Mouse (Mus musculus) adrenal gland, postnatal 36 days (tissue): ENCODE results near the gene Cpa4. TPM values are rescaled to one million over a fixed set of nuclear protein-coding genes. Genes with fewer than 3 reads are reported as not detected.

Experiments
- DNase-seq, 2 experiments: peaks; one replicate each; pipeline ENCODE4 v3.0.0; 2021; ENCODE audit warnings: mixed read lengths in 1 of 2
- total RNA-seq, 2 experiments: library from RNA; stranded (reverse); gene quantifications; 2 replicates each; pipeline ENCODE4 v1.2.3; 2021

The Cpa4 gene
- total RNA-seq, 2 experiments from 2014 or later = 1.1 to 1.2 TPM

- no peak for DNase-seq
Observed at GRCm38 (mm10) chr6:30628152-30628551, 60.0 kb downstream of the Cpa4 start.

- no peak for DNase-seq
Observed at GRCm38 (mm10) chr6:30629989-30630388, 61.8 kb downstream of the Cpa4 start.

GRCm38 (mm10) chr6:30635361-30635862 is 67.2 kb downstream of the Cpa4 start:
- no peak for DNase-seq

- DNase-seq = no peak
Observed at GRCm38 (mm10) chr6:30636186-30636842, 68.1 kb downstream of the Cpa4 start.

GRCm38 (mm10) chr6:30638674-30639268 is 70.6 kb downstream of the Cpa4 start, which contains the start of gene Cpa1:
Gene Cpa1 (plus strand): TSS chr6:30639218.
- DNase-seq = no peak

Other genes with a start within 250 kb of the Cpa4 start
- 10 to 100 TPM; 17.9 to 19.0 TPM for gene Zc3hc1, start 177.3 kb upstream of the Cpa4 start, total RNA-seq
- gene Klhdc10, start 166.5 kb upstream of the Cpa4 start, total RNA-seq = 10 to 100 TPM; 70.6 to 87.3 TPM
- gene Tmem209, start 58.6 kb upstream of the Cpa4 start, total RNA-seq = 10 to 100 TPM; 23.3 to 27.3 TPM
- under 1 TPM in 1 of 2 experiments, not detected in 1; 0.23 TPM for gene Ssmem1, start 58.5 kb upstream of the Cpa4 start, total RNA-seq
- gene Cpa2, start 26.8 kb upstream of the Cpa4 start, total RNA-seq = under 1 TPM; 0.56 to 0.66 TPM
- not detected for gene Cpa5, start 42.6 kb downstream of the Cpa4 start, total RNA-seq
- gene Cpa1, start 70.8 kb downstream of the Cpa4 start, total RNA-seq = not detected
- gene Cep41, start 125.4 kb downstream of the Cpa4 start, total RNA-seq = 1 to 10 TPM; 6.1 to 9.6 TPM
- 10 to 100 TPM; 54.1 to 68.9 TPM for gene Mest, start 155.2 kb downstream of the Cpa4 start, total RNA-seq